Mouse (Mus musculus) heart, adult 2 months (tissue): ENCODE measurements around the gene Eya2. TPM values are rescaled to one million over a fixed set of nuclear protein-coding genes. Genes with fewer than 3 reads are reported as not detected.

ENCODE experiments used
- DNase-seq, 2 experiments: peaks; one replicate each; pipeline ENCODE4 v3.0.0; 2021
- H3K27ac ChIP-seq: fragments of 200-600 bp; 2 replicates; pipeline ENCODE4 v1.8.1; 2022
- H3K27me3 ChIP-seq: fragments of 200-500 bp; 2 replicates; pipeline ENCODE4 v1.6.1; 2012; ENCODE audit warnings: mild to moderate bottlenecking, low read length, inconsistent platforms, mixed read lengths; ENCODE audit not compliant: control insufficient read depth, insufficient read depth
- H3K36me3 ChIP-seq: fragments of 200-500 bp; 2 replicates; pipeline ENCODE4 v1.6.1; 2012; ENCODE audit warnings: low read length, inconsistent platforms; ENCODE audit not compliant: control insufficient read depth, insufficient read depth
- H3K4me1 ChIP-seq: fragments of 200-500 bp; 2 replicates; pipeline ENCODE4 v1.6.1; 2011; ENCODE audit warnings: low read length; ENCODE audit not compliant: control insufficient read depth, insufficient read depth
- H3K4me3 ChIP-seq: fragments of 200-600 bp; 2 replicates; pipeline ENCODE4 v1.8.1; 2022
- H3K79me2 ChIP-seq: fragments of 200-500 bp; replicated peaks from 2 replicates; pipeline ENCODE4 v1.6.1; 2012; ENCODE audit warnings: mild to moderate bottlenecking, inconsistent platforms, low read length, moderate library complexity, mixed read lengths; ENCODE audit not compliant: control insufficient read depth, insufficient read depth
- H3K9ac ChIP-seq: fragments of 200-500 bp; 2 replicates; pipeline ENCODE4 v1.6.1; 2012; ENCODE audit warnings: low read depth, mild to moderate bottlenecking, control low read depth, inconsistent platforms, low read length, mixed read lengths
- CTCF ChIP-seq: fragments of 200-600 bp; IDR thresholded peaks from 2 replicates; pipeline ENCODE4 v1.8.1; 2022; ENCODE audit warnings: antibody characterized with exemption, mild to moderate bottlenecking, moderate library complexity
- EP300 ChIP-seq: fragments of 200-500 bp; IDR thresholded peaks from 2 replicates; pipeline ENCODE4 v1.6.1; 2011; ENCODE audit warnings: low read depth, low read length, control low read depth; ENCODE audit not compliant: insufficient read depth
- POLR2A ChIP-seq: fragments of 200-500 bp; IDR thresholded peaks from 2 replicates; pipeline ENCODE4 v1.6.1; 2011; ENCODE audit warnings: mild to moderate bottlenecking, low read depth, low read length, control low read depth; ENCODE audit not compliant: insufficient read depth
- WGBS: fragments of 180-500 bp; shearing (Covaris S2); methylation state at CpG from one replicate; pipeline ENCODE4 v1.1.7; 2018; 5-methylcytosine and 5-hydroxymethylcytosine counted together
- intact Hi-C: fragments of 180-260 bp; cut with DNase I; formaldehyde crosslinking; loops from one replicate; pipeline ENCODE4 v1.15.1; 2025
- polyA plus RNA-seq: library from polyadenylated mRNA; depleted of rRNA; stranded (reverse); fragments of >200 nt; gene quantifications from 2 replicates; pipeline ENCODE4 v1.2.3, GENCODE M21; 2012
- total RNA-seq, 2 experiments: library from RNA; stranded (reverse); gene quantifications; 2 replicates each; pipeline ENCODE4 v1.2.3; 2021

Gene Eya2
- total and polyA plus RNA-seq, 3 experiments: 0.55 to 5.5 (median 1.6) TPM

GRCm38 (mm10) chr2:165778927-165779326, 184.1 kb downstream of the Eya2 start:
- no peak overlapping the region for H3K9ac ChIP-seq
- H3K36me3 ChIP-seq: no peaks in the 10 kb centered on the region
- TF ChIP-seq POLR2A (no peak), CTCF (peak; percentile 99; the same call in 1 of the 2 replicates), EP300 (peak; percentile 80)
- peaks cover 1% of the 10 kb centered on the region; the same call in 1 of the 2 replicates for H3K4me1 ChIP-seq
- no peaks in the 10 kb centered on the region for H3K27me3 ChIP-seq
- H3K79me2 ChIP-seq: no peaks in the 10 kb centered on the region
- WGBS: 19% methylated on average over 6 of the region's 6 CpGs
- H3K27ac ChIP-seq: no peak overlapping the region
- peak; percentile 64 to 74 for DNase-seq
- intact Hi-C loops: no loop called here
- no peak overlapping the region for H3K4me3 ChIP-seq

- intact Hi-C loops: loop anchor here (5.0 to 10.0 kb wide), 2 partner anchors 265 to 782 kb away; no protein-coding TSS in a partner anchor
- 28% methylated on average over 5 of the region's 5 CpGs for WGBS
- Histone ChIP-seq H3K79me2 (no peaks in the 10 kb centered on the region), H3K36me3 (no peaks in the 10 kb centered on the region), H3K4me1 (peaks cover 1% of the 10 kb centered on the region; the same call in 1 of the 2 replicates), H3K9ac (no peak overlapping the region), H3K27ac (no peak overlapping the region), H3K27me3 (no peaks in the 10 kb centered on the region), H3K4me3 (no peak overlapping the region)
- TF ChIP-seq CTCF (no peak), EP300 (peak; percentile 54; the same call in 1 of the 2 replicates)
- peak; percentile 67 to 85 for DNase-seq
These were observed 187.5 kb downstream of the Eya2 start for GRCm38 (mm10) chr2:165782324-165782723.

GRCm38 (mm10) chr2:165785312-165786036, 190.6 kb downstream of the Eya2 start:
- H3K36me3 ChIP-seq: no peaks in the 10 kb centered on the region
- H3K27ac ChIP-seq: no peak overlapping the region
- peaks cover 3% of the 10 kb centered on the region for H3K4me1 ChIP-seq
- no peak for TF ChIP-seq POLR2A
- no peaks in the 10 kb centered on the region for H3K79me2 ChIP-seq
- no peak overlapping the region for H3K9ac ChIP-seq
- DNase-seq: peak in 1 of 2 experiments; percentile 5
- 79% methylated on average over 20 of the region's 20 CpGs for WGBS
- intact Hi-C loops: loop anchor here (10.0 kb wide), 1 partner anchor 779 kb away; no protein-coding TSS in a partner anchor
- H3K27me3 ChIP-seq: no peaks in the 10 kb centered on the region
- no peak overlapping the region for H3K4me3 ChIP-seq

- H3K9ac ChIP-seq: no peak overlapping the region
- TF ChIP-seq CTCF (peak; percentile 69), EP300 (no peak)
- H3K4me1 ChIP-seq: peaks cover 3% of the 10 kb centered on the region
- H3K36me3 ChIP-seq: no peaks in the 10 kb centered on the region
- H3K79me2 ChIP-seq: no peaks in the 10 kb centered on the region
- H3K27me3 ChIP-seq: no peaks in the 10 kb centered on the region
- no peak overlapping the region for H3K4me3 ChIP-seq
- intact Hi-C loops: loop anchor here (10.0 kb wide), 1 partner anchor 778 kb away; no protein-coding TSS in a partner anchor
- no peak for DNase-seq
- no peak overlapping the region for H3K27ac ChIP-seq
- WGBS: 75% methylated on average over 1 of the region's 1 CpGs
These were observed 191.6 kb downstream of the Eya2 start for GRCm38 (mm10) chr2:165786467-165786866.

- Histone ChIP-seq H3K4me3 (no peak overlapping the region), H3K9ac (no peak overlapping the region), H3K27ac (no peak overlapping the region), H3K79me2 (no peaks in the 10 kb centered on the region), H3K27me3 (no peaks in the 10 kb centered on the region), H3K4me1 (peaks cover 3% of the 10 kb centered on the region), H3K36me3 (no peaks in the 10 kb centered on the region)
- peak; percentile 72 to 83 for DNase-seq
- TF ChIP-seq POLR2A (no peak), CTCF (no peak), EP300 (no peak)
- intact Hi-C loops: loop anchor here (10.0 kb wide), 1 partner anchor 777 kb away; no protein-coding TSS in a partner anchor
- WGBS: 23% methylated on average over 11 of the region's 11 CpGs
These were observed 193.2 kb downstream of the Eya2 start for GRCm38 (mm10) chr2:165788005-165788404.

- DNase-seq: no peak
- Histone ChIP-seq H3K27ac (no peak overlapping the region), H3K4me1 (peaks cover 4% of the 10 kb centered on the region), H3K9ac (no peak overlapping the region), H3K27me3 (no peaks in the 10 kb centered on the region), H3K4me3 (no peak overlapping the region), H3K36me3 (no peaks in the 10 kb centered on the region), H3K79me2 (no peaks in the 10 kb centered on the region)
- intact Hi-C loops: loop anchor here (10.0 kb wide), 1 partner anchor 776 kb away; no protein-coding TSS in a partner anchor
- TF ChIP-seq CTCF: no peak
- TF ChIP-seq POLR2A: no peak
- TF ChIP-seq EP300: no peak
- WGBS: 94% methylated on average over 9 of the region's 9 CpGs
These were observed 194.0 kb downstream of the Eya2 start for GRCm38 (mm10) chr2:165788796-165789195.
